Mouse (Mus musculus): ENCODE measurements around the gene Mlph. TPM values are rescaled to one million over a fixed set of nuclear protein-coding genes. Genes with fewer than 3 reads are reported as not detected.

The Mlph gene
- polyA plus RNA-seq, 1 experiment from 2014 or later: 0.82 TPM

DNA sequence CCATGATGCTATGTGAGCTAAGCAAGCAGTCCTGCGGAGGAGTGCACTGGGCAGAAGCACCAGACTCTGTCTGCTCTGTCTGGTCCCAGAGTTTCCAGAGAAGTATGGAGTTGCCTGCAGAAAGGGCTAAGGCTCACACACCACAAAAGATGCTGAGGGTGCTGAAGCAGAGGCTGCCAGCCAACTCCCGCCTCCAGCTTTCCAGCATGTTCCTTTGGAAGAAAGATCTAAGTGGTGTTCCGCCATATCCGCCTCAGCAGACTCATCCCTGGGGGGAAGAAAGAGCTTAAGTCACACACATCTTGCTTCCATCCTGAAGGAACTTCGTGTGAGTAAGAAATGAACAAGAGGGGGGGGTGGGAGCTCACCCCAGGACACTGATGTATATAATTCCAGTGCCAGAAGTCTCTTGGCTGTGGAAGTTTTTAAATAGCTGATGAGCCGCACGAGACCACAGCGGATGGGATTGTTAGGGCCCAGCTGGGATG lies 10.9 kb upstream of the Mlph start:
- H3K9ac ChIP-seq (replicated peaks; ENCODE audit: low read length): no peak overlapping the region
- no peak overlapping the region for H3K4me3 ChIP-seq (ENCODE audit: low read length)
- 50% methylated on average over 8 of the region's 8 CpGs for WGBS
- H3K27ac ChIP-seq (ENCODE audit: low read length): peak overlapping the region; percentile 49; the same call in 1 of the 2 replicates
- ATAC-seq (ENCODE audit: low FRiP score, low TSS enrichment): 0 out of 2 replicates have a peak, but pooled peaks have one; percentile 16
- H3K4me1 ChIP-seq (ENCODE audit: insufficient read depth, low read length): 0 out of 2 replicates have a peak, but pooled peaks cover 10% of the 10 kb centered on the region
- H3K9me3 ChIP-seq (ENCODE audit: low read length): no peaks in the 10 kb centered on the region
- H3K36me3 ChIP-seq (ENCODE audit: insufficient read depth, low read length): no peaks in the 10 kb centered on the region
- H3K4me2 ChIP-seq (replicated peaks; ENCODE audit: low read depth, low read length): no peak overlapping the region
- no peaks in the 10 kb centered on the region for H3K27me3 ChIP-seq (ENCODE audit: insufficient read depth, low read length)

DNA sequence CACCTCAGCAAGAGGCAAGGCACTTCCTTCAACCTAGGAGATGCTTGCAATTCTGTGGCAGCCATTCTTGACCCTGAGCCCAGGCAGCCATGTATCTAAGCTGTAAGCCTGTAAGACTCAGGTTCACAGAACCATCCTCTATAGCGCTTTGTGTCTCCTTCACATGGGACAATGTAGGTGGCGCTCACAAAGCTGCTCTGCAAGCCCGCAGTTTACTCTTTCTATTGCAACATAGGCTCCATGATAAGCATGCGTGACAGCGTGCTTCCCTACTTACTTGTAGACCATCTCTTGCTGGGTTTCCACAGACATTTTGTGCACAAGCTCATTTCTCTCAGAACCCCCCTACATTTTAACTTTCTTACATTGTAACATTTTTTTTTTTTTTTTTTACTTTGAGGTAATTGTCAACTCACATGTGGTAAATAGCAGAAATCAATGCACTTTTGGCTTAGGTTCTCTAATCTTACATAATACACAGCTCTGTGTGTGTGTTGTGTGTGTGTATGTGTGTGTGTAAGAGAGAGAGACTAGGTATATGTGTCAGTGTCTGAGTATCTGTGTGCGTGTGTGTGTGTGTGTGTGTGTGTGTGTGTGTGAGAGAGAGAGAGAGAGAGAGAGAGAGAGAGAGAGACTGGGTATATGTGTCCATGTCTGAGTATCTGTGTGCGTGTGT lies 10.0 kb upstream of the Mlph start:
- 89% methylated on average over 7 of the region's 7 CpGs for WGBS
- Histone ChIP-seq H3K27me3 (ENCODE audit: insufficient read depth, low read length) (no peaks in the 10 kb centered on the region), H3K4me3 (ENCODE audit: low read length) (no peak overlapping the region), H3K36me3 (ENCODE audit: insufficient read depth, low read length) (no peaks in the 10 kb centered on the region), H3K27ac (ENCODE audit: low read length) (no peak overlapping the region), H3K9me3 (ENCODE audit: low read length) (no peaks in the 10 kb centered on the region), H3K9ac (replicated peaks; ENCODE audit: low read length) (no peak overlapping the region), H3K4me1 (ENCODE audit: insufficient read depth, low read length) (0 out of 2 replicates have a peak, but pooled peaks cover 17% of the 10 kb centered on the region), H3K4me2 (replicated peaks; ENCODE audit: low read depth, low read length) (no peak overlapping the region)
- no peak for ATAC-seq (ENCODE audit: low FRiP score, low TSS enrichment)

DNA sequence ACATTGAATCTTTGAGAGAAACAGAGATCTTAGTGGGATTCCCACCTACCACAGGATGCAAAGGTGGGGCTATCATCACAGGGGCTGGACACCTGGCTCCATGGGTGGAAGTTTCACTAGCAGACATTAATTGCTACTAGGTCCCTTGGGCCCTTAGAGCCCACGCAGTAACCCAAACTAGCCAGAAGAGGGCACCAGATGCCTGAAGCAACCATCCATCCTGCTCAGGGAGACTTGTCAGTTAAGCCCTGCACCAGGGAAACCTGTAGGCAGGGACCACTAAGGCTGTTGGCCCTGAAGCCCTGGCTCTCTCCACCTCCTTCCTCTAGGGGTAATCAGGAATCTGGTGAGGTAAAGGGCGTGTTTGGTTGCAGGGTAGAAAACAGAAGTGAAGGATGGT lies 8.5 kb upstream of the Mlph start:
- no peak for ATAC-seq (ENCODE audit: low FRiP score, low TSS enrichment)
- WGBS: 23% methylated on average over 2 of the region's 2 CpGs
- H3K4me1 ChIP-seq (ENCODE audit: insufficient read depth, low read length): 0 out of 2 replicates have a peak, but pooled peaks cover 18% of the 10 kb centered on the region

DNA sequence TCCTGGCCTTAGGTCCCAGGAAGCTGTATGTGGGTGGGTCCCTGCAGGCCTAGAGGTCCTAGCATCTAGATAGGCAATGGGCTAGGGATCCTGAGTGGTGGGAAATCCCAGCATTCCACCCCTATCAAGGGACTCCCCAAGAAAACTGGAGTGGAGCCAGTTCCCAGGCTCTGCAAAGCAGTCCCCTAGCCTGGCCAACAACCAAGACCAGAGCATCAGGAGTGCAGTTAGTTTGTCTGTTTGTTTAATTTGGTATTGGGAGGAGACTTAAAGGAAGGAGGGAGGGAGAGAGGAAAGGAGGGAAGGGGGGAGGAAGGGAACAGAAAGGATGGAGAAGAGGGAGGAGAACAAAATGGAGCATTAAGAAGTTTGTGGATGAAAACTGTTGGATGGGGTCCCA lies 5.7 kb upstream of the Mlph start:
- peak overlapping the region; percentile 51; the same call in 1 of the 2 replicates for H3K27ac ChIP-seq (ENCODE audit: low read length)
- no peaks in the 10 kb centered on the region for H3K9me3 ChIP-seq (ENCODE audit: low read length)
- no peak overlapping the region for H3K9ac ChIP-seq (replicated peaks; ENCODE audit: low read length)
- peak; percentile 68 for ATAC-seq (ENCODE audit: low FRiP score, low TSS enrichment)
- H3K4me3 ChIP-seq (ENCODE audit: low read length): no peak overlapping the region
- 0 out of 2 replicates have a peak, but pooled peaks cover 8% of the 10 kb centered on the region for H3K4me1 ChIP-seq (ENCODE audit: insufficient read depth, low read length)
- no peaks in the 10 kb centered on the region for H3K36me3 ChIP-seq (ENCODE audit: insufficient read depth, low read length)
- no peaks in the 10 kb centered on the region for H3K27me3 ChIP-seq (ENCODE audit: insufficient read depth, low read length)
- H3K4me2 ChIP-seq (replicated peaks; ENCODE audit: low read depth, low read length): 0 out of 2 replicates have a peak overlapping the region, but pooled peaks have one; percentile 24

More for the DNA sequence above, 8.5 kb upstream of the Mlph start:
- Histone ChIP-seq H3K4me3 (ENCODE audit: low read length) (no peak overlapping the region), H3K36me3 (ENCODE audit: insufficient read depth, low read length) (no peaks in the 10 kb centered on the region), H3K4me2 (replicated peaks; ENCODE audit: low read depth, low read length) (no peak overlapping the region), H3K27ac (ENCODE audit: low read length) (no peak overlapping the region), H3K27me3 (ENCODE audit: insufficient read depth, low read length) (no peaks in the 10 kb centered on the region), H3K9me3 (ENCODE audit: low read length) (no peaks in the 10 kb centered on the region), H3K9ac (replicated peaks; ENCODE audit: low read length) (no peak overlapping the region)

DNA sequence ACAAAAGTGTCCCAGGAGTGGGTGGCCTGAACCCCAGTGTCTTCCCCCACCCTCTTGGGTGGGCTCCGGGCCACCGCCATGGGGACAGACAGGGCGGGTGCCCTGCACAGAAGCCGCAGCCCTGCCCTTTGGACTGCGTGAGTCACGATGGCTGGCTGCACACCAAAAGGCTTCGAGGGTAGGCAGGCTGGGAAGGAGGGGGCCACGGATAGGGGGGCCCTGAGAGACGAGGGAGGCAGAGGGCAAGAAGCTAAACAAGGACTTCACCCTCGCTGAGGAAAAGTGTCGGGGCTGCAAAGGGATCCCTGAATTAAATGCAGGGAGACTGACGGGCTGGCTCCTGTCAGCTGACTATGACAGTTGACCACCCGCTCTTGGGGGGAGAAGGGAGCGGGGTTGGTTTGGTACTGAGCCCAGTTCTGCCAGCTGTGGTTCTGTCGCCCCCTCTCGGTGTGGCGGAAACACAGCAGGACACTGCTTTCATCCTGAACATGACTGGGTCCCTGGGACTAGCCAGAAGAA lies 5.2 kb upstream of the Mlph start:
- H3K27me3 ChIP-seq (ENCODE audit: insufficient read depth, low read length): no peaks in the 10 kb centered on the region
- no peak overlapping the region for H3K4me3 ChIP-seq (ENCODE audit: low read length)
- H3K4me2 ChIP-seq (replicated peaks; ENCODE audit: low read depth, low read length): peak overlapping the region; percentile 24; the same call in 1 of the 2 replicates
- H3K9me3 ChIP-seq (ENCODE audit: low read length): no peaks in the 10 kb centered on the region
- H3K36me3 ChIP-seq (ENCODE audit: insufficient read depth, low read length): no peaks in the 10 kb centered on the region
- ATAC-seq (ENCODE audit: low FRiP score, low TSS enrichment): peak; percentile 88
- WGBS: 19% methylated on average over 17 of the region's 17 CpGs
- no peak overlapping the region for H3K9ac ChIP-seq (replicated peaks; ENCODE audit: low read length)
- H3K27ac ChIP-seq (ENCODE audit: low read length): peak overlapping the region; percentile 51; the same call in 1 of the 2 replicates
- peaks cover 8% of the 10 kb centered on the region; the same call in 1 of the 2 replicates for H3K4me1 ChIP-seq (ENCODE audit: insufficient read depth, low read length)

DNA sequence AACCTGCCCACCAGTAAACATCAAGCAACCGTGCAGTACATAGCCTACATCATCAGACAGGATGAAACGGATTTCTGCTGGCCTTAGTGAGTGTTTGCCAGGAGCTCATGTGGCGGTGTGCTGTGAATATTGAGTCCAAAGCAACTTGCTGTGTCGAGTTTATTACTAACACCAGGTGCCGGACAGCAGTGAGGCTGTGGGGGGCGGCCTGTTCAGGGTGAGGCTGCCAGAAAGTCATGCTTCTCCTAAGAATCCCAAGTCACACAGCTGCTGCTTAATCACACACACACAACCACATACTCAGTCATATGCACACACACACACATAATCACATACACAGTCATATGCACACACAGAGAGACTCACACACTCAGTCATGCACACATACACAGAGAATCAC lies 1.7 kb upstream of the Mlph start:
- no peak for ATAC-seq (ENCODE audit: low FRiP score, low TSS enrichment)

DNA sequence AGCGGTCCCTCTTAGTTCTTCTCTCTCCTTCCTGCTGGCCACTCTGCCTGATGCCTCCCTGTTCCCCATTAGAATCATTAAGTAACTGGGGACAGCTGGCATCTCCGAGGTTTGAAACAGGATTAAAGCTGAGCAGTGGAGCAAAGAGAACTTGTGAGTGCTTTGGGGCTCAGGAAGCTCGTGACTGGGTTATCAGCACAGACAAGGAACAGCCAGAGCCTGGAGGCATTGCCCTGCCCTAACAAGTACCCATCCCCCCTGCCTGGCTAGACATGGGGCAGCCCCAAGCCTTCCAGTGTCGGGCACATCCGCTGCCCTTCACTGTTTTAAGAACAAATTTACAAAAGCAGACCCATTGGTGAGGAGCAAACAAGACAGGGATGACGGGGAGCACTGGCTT lies 2.6 kb downstream of the Mlph start:
- Histone ChIP-seq H3K9ac (replicated peaks; ENCODE audit: low read length) (no peak overlapping the region), H3K4me2 (replicated peaks; ENCODE audit: low read depth, low read length) (no peak overlapping the region), H3K27me3 (ENCODE audit: insufficient read depth, low read length) (no peaks in the 10 kb centered on the region), H3K36me3 (ENCODE audit: insufficient read depth, low read length) (no peaks in the 10 kb centered on the region), H3K27ac (ENCODE audit: low read length) (no peak overlapping the region), H3K4me1 (ENCODE audit: insufficient read depth, low read length) (peaks cover 9% of the 10 kb centered on the region), H3K9me3 (ENCODE audit: low read length) (peaks cover 10% of the 10 kb centered on the region; the same call in 1 of the 2 replicates), H3K4me3 (ENCODE audit: low read length) (no peak overlapping the region)
- WGBS: 57% methylated on average over 6 of the region's 6 CpGs
- no peak for ATAC-seq (ENCODE audit: low FRiP score, low TSS enrichment)

More for the DNA sequence above, 1.7 kb upstream of the Mlph start:
- Histone ChIP-seq H3K36me3 (ENCODE audit: insufficient read depth, low read length) (no peaks in the 10 kb centered on the region), H3K4me2 (replicated peaks; ENCODE audit: low read depth, low read length) (no peak overlapping the region), H3K9me3 (ENCODE audit: low read length) (no peaks in the 10 kb centered on the region), H3K27me3 (ENCODE audit: insufficient read depth, low read length) (no peaks in the 10 kb centered on the region), H3K9ac (replicated peaks; ENCODE audit: low read length) (no peak overlapping the region), H3K4me1 (ENCODE audit: insufficient read depth, low read length) (peaks cover 17% of the 10 kb centered on the region), H3K27ac (ENCODE audit: low read length) (no peak overlapping the region), H3K4me3 (ENCODE audit: low read length) (no peak overlapping the region)
- WGBS: 70% methylated on average over 6 of the region's 6 CpGs

DNA sequence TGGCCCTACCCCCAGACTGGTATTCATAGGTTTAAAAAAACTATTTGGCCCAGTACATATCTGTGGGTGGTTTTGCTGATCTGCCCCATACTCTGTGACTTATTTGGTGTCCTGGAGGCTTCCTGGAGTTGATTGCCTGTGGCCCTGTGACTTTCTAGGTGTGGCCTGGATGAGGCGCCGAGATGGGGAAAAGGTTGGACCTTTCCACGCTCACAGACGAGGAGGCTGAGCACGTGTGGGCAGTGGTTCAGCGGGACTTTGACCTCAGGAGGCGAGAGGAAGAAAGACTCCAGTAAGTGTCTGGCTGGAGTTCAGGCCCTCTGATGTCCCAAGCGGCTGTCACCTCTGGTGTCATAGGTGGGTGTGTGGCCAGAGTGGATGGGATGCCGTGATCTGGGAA lies 6.8 kb downstream of the Mlph start:
- Histone ChIP-seq H3K27me3 (ENCODE audit: insufficient read depth, low read length) (no peaks in the 10 kb centered on the region), H3K9ac (replicated peaks; ENCODE audit: low read length) (no peak overlapping the region), H3K9me3 (ENCODE audit: low read length) (peaks cover 10% of the 10 kb centered on the region; the same call in 1 of the 2 replicates), H3K4me1 (ENCODE audit: insufficient read depth, low read length) (no peaks in the 10 kb centered on the region), H3K4me2 (replicated peaks; ENCODE audit: low read depth, low read length) (no peak overlapping the region), H3K36me3 (ENCODE audit: insufficient read depth, low read length) (no peaks in the 10 kb centered on the region), H3K27ac (ENCODE audit: low read length) (no peak overlapping the region), H3K4me3 (ENCODE audit: low read length) (no peak overlapping the region)
- 81% methylated on average over 9 of the region's 9 CpGs for WGBS
- no peak for ATAC-seq (ENCODE audit: low FRiP score, low TSS enrichment)

DNA sequence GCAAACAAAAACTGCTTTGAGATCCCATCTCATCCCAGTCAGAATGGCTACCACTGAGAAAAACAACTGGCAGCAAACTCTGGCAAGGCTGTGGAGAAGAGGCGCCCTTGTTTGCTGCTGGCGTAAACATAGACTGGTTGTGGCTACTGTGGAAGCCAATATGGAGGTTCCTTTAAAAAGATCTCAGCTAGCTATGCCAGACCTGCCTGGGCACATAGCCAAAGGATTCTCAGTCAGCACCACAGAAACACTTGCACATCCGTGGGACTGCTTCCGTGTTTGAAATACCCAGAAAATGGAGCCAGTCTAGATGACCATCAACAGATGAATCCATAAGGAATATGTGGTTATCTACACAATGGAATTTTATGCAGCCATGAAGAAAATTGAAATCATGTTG lies 11.1 kb downstream of the Mlph start:
- ATAC-seq (ENCODE audit: low FRiP score, low TSS enrichment): no peak
- no peaks in the 10 kb centered on the region for H3K9me3 ChIP-seq (ENCODE audit: low read length)
- WGBS: 88% methylated on average over 4 of the region's 4 CpGs

DNA sequence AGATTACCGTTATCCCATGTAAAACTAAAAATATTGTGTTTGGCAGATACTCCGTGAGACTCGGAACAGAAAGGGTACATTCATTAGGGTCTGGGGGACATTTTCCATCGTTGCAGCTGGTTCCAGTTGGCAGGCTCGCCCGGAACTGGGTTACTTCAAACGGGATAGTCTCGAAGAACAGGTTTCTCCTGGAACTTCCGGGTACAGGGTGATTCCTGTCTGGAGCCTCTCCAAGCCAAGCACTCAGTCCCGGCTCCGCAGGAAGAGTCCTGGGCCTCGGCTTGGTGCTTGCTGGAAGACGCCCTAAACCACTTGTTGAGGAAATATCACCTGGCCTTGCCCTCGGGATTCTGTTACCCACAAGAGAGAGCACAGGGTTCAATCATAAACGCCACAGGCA lies 12.4 kb downstream of the Mlph start:
- Histone ChIP-seq H3K4me2 (replicated peaks; ENCODE audit: low read depth, low read length) (no peak overlapping the region; the same call in 1 of the 2 replicates), H3K9ac (replicated peaks; ENCODE audit: low read length) (no peak overlapping the region), H3K27me3 (ENCODE audit: insufficient read depth, low read length) (no peaks in the 10 kb centered on the region), H3K4me3 (ENCODE audit: low read length) (no peak overlapping the region), H3K9me3 (ENCODE audit: low read length) (no peaks in the 10 kb centered on the region), H3K27ac (ENCODE audit: low read length) (no peak overlapping the region), H3K36me3 (ENCODE audit: insufficient read depth, low read length) (no peaks in the 10 kb centered on the region), H3K4me1 (ENCODE audit: insufficient read depth, low read length) (peaks cover 11% of the 10 kb centered on the region)
- WGBS: 31% methylated on average over 15 of the region's 15 CpGs
- 0 out of 2 replicates have a peak, but pooled peaks have one; percentile 36 for ATAC-seq (ENCODE audit: low FRiP score, low TSS enrichment)

More for the DNA sequence above, 11.1 kb downstream of the Mlph start:
- Histone ChIP-seq H3K27me3 (ENCODE audit: insufficient read depth, low read length) (no peaks in the 10 kb centered on the region), H3K36me3 (ENCODE audit: insufficient read depth, low read length) (no peaks in the 10 kb centered on the region), H3K4me3 (ENCODE audit: low read length) (no peak overlapping the region), H3K9ac (replicated peaks; ENCODE audit: low read length) (no peak overlapping the region), H3K4me2 (replicated peaks; ENCODE audit: low read depth, low read length) (no peak overlapping the region), H3K27ac (ENCODE audit: low read length) (no peak overlapping the region), H3K4me1 (ENCODE audit: insufficient read depth, low read length) (peaks cover 11% of the 10 kb centered on the region)
